Mouse (Mus musculus): ENCODE measurements around the gene Bcl2l10. TPM values are rescaled to one million over a fixed set of nuclear protein-coding genes. Genes with fewer than 3 reads are reported as not detected.

Bcl2l10 gene
- total and polyA plus RNA-seq, 2 experiments from 2014 or later = not detected

DNA sequence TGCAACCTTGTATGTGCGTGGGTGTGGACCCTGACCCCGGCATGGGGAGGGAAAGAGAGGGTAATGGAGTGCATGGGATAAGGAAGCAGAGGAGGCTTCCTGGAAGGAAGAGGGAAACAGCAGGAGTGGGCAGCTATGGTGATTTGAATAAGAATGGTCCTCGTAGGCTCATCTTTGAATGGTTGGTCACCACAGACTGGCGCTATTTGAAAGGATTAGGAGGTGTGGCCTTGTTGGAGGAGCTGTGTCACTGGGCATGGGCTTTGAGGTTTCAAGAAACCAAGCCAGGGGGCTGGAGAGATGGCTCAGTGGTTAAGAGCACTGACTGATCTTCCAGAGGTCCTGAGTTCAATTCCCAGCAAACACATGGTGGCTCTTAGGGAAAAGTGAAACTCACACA lies 17.6 kb downstream of the Bcl2l10 start:
- no peak overlapping the region for H3K4me3 ChIP-seq (ENCODE audit: low read depth, low read length)
- no peaks in the 10 kb centered on the region for H3K9me3 ChIP-seq (ENCODE audit: low read length)
- TF ChIP-seq CTCF (IDR thresholded peaks at IDR 0.05) = no peak
- H3K4me1 ChIP-seq (ENCODE audit: insufficient read depth, low read length) = no peaks in the 10 kb centered on the region
- no peaks in the 10 kb centered on the region for H3K36me3 ChIP-seq (ENCODE audit: insufficient read depth, low read length)
- no peak overlapping the region for H3K9ac ChIP-seq (replicated peaks; ENCODE audit: low read length, poor library complexity, severe bottlenecking)
- no peak overlapping the region for H3K4me2 ChIP-seq (ENCODE audit: low read depth, low read length, poor library complexity, severe bottlenecking)
- DNase-seq (ENCODE audit: low spot score) = no peak
- no peaks in the 10 kb centered on the region for H3K27me3 ChIP-seq (ENCODE audit: insufficient read depth, low read length)
- 56% methylated on average over 4 of the region's 4 CpGs for WGBS
- ATAC-seq (ENCODE audit: low FRiP score) = no peak
- no peak overlapping the region for H3K27ac ChIP-seq (ENCODE audit: low read depth, low read length)

DNA sequence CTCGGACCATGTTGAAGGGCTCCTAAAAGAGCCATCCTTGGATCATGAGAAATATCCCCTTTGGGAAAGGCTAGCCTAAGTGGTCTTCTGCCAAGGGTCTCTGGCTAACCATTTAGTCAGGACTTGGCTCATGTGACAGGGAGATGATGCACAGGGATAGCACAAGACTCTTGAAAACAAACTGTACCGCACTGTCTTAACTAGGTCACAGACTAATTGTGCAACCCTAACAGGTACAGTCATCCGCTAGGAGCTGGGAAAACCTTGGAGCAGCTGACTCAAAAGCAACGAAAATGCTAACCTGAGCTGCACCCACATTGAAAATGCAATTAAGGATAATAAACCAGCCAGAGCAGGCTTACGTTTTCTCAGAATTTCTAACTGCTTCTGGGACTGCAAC lies 18.6 kb downstream of the Bcl2l10 start:
- H3K4me2 ChIP-seq (ENCODE audit: low read depth, low read length, poor library complexity, severe bottlenecking) = no peak overlapping the region
- no peak for TF ChIP-seq CTCF (IDR thresholded peaks at IDR 0.05)
- no peaks in the 10 kb centered on the region for H3K36me3 ChIP-seq (ENCODE audit: insufficient read depth, low read length)
- H3K9me3 ChIP-seq (ENCODE audit: low read length) = no peaks in the 10 kb centered on the region
- 65% methylated on average over 5 of the region's 5 CpGs for WGBS
- no peak overlapping the region for H3K4me3 ChIP-seq (ENCODE audit: low read depth, low read length)
- H3K4me1 ChIP-seq (ENCODE audit: insufficient read depth, low read length) = no peaks in the 10 kb centered on the region
- no peaks in the 10 kb centered on the region for H3K27me3 ChIP-seq (ENCODE audit: insufficient read depth, low read length)
- peak; percentile 11 for DNase-seq (ENCODE audit: low spot score)
- peak; percentile 52 for ATAC-seq (ENCODE audit: low FRiP score)
- no peak overlapping the region for H3K9ac ChIP-seq (replicated peaks; ENCODE audit: low read length, poor library complexity, severe bottlenecking)
- no peak overlapping the region for H3K27ac ChIP-seq (ENCODE audit: low read depth, low read length)

DNA sequence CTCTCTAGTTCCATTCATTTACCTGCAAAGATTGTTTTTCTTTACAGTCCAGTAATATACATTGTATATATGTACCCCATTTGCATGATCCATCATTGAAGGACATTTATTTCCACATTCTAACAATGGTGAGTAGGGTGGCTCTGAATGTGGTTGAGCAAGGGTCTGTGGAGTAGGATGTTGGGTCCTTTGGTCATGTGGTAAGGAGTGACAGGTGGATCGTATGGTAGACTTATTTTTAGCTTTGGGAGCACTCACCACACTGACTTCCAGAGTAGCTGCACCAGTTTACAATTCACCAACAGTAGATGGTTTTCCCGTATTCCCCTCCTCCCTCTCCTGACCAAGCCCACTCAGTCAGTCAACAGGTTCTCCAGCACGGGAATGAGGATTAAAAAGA lies 21.2 kb downstream of the Bcl2l10 start:
- Histone ChIP-seq H3K36me3 (ENCODE audit: insufficient read depth, low read length) (no peaks in the 10 kb centered on the region), H3K9ac (replicated peaks; ENCODE audit: low read length, poor library complexity, severe bottlenecking) (no peak overlapping the region), H3K27ac (ENCODE audit: low read depth, low read length) (no peak overlapping the region), H3K4me3 (ENCODE audit: low read depth, low read length) (no peak overlapping the region), H3K27me3 (ENCODE audit: insufficient read depth, low read length) (no peaks in the 10 kb centered on the region), H3K4me2 (ENCODE audit: low read depth, low read length, poor library complexity, severe bottlenecking) (no peak overlapping the region), H3K4me1 (ENCODE audit: insufficient read depth, low read length) (no peaks in the 10 kb centered on the region), H3K9me3 (ENCODE audit: low read length) (no peaks in the 10 kb centered on the region)
- no peak for DNase-seq (ENCODE audit: low spot score)
- no peak for TF ChIP-seq CTCF (IDR thresholded peaks at IDR 0.05)
- WGBS = 85% methylated on average over 3 of the region's 3 CpGs
- no peak for ATAC-seq (ENCODE audit: low FRiP score)

DNA sequence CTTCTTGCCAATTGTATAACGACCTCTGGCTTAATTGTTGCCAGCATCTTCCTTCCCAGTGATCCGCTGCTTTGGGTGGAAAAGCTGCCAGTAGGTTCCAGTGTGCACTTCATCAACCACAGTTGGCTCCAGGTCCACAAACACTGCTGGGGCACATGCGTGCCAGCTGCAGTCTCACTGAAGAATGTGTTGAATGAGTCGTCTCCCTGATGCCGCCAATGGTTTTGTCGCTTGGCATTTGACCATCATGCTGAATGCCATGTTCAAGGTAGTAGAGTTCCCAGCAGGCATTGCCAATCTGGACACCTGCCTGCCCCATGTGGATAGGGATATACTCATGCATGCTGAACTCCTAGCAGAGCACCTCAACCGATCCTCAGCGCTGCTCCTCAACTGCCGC lies 28.0 kb downstream of the Bcl2l10 start:
- H3K9ac ChIP-seq (replicated peaks; ENCODE audit: low read length, poor library complexity, severe bottlenecking) = no peak overlapping the region
- H3K4me3 ChIP-seq (ENCODE audit: low read depth, low read length) = no peak overlapping the region
- H3K4me2 ChIP-seq (ENCODE audit: low read depth, low read length, poor library complexity, severe bottlenecking) = no peak overlapping the region
- no peaks in the 10 kb centered on the region for H3K27me3 ChIP-seq (ENCODE audit: insufficient read depth, low read length)
- ATAC-seq (ENCODE audit: low FRiP score) (no peak), DNase-seq (ENCODE audit: low spot score) (peak; percentile 48)
- 95% methylated on average over 9 of the region's 9 CpGs for WGBS
- H3K4me1 ChIP-seq (ENCODE audit: insufficient read depth, low read length) = no peaks in the 10 kb centered on the region
- H3K36me3 ChIP-seq (ENCODE audit: insufficient read depth, low read length) = no peaks in the 10 kb centered on the region
- H3K27ac ChIP-seq (ENCODE audit: low read depth, low read length) = no peak overlapping the region
- no peaks in the 10 kb centered on the region for H3K9me3 ChIP-seq (ENCODE audit: low read length)
- no peak for TF ChIP-seq CTCF (IDR thresholded peaks at IDR 0.05)

DNA sequence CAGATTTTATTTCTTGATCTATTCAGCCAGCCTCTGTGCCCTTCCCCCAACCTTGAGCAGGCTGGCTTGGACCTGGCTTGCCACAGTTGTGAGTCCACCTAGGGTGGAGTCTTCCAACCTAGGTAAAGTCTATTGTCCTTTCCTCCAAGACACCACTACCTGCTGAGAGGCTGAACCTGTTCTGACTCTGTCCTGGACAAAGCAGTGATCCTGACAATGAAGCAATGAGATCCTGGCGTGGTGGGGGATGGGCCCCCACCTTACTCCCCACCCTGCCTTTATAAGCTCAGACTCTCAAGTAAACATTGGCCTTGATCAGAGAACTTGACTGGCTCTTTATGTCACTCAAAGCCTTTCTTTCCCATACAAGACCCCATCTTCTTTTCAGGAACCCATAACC lies 28.9 kb downstream of the Bcl2l10 start:
- Histone ChIP-seq H3K9ac (replicated peaks; ENCODE audit: low read length, poor library complexity, severe bottlenecking) (no peak overlapping the region), H3K4me1 (ENCODE audit: insufficient read depth, low read length) (no peaks in the 10 kb centered on the region), H3K4me3 (ENCODE audit: low read depth, low read length) (no peak overlapping the region), H3K9me3 (ENCODE audit: low read length) (no peaks in the 10 kb centered on the region), H3K27ac (ENCODE audit: low read depth, low read length) (no peak overlapping the region), H3K4me2 (ENCODE audit: low read depth, low read length, poor library complexity, severe bottlenecking) (no peak overlapping the region), H3K36me3 (ENCODE audit: insufficient read depth, low read length) (no peaks in the 10 kb centered on the region), H3K27me3 (ENCODE audit: insufficient read depth, low read length) (no peaks in the 10 kb centered on the region)
- 63% methylated on average over 1 of the region's 1 CpGs for WGBS
- DNase-seq (ENCODE audit: low spot score) = no peak
- no peak for TF ChIP-seq CTCF (IDR thresholded peaks at IDR 0.05)
- ATAC-seq (ENCODE audit: low FRiP score) = no peak

DNA sequence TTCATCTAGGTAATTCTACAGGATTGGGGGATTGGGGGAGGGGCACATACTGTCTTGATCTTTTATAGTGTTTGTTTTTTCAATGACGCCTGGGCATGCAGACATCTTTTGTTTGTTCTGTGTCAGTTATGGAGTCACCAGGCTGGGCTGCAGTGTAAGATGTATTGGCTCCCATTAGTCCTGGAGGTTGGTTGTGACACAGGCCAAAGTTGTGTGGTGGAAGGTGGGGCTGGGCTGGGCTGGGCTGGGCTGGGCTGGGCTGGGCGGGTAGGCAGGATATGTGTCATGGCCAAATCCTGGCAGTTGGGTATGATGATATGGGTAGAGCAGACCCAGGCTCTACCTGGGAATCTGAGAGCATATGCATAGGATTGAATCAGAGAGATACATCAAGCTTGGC lies 31.2 kb downstream of the Bcl2l10 start:
- H3K36me3 ChIP-seq (ENCODE audit: insufficient read depth, low read length) = no peaks in the 10 kb centered on the region
- TF ChIP-seq CTCF (IDR thresholded peaks at IDR 0.05) = no peak
- H3K4me2 ChIP-seq (ENCODE audit: low read depth, low read length, poor library complexity, severe bottlenecking) = no peak overlapping the region
- H3K4me3 ChIP-seq (ENCODE audit: low read depth, low read length) = no peak overlapping the region
- WGBS = 90% methylated on average over 2 of the region's 2 CpGs
- no peak overlapping the region for H3K27ac ChIP-seq (ENCODE audit: low read depth, low read length)
- H3K9me3 ChIP-seq (ENCODE audit: low read length) = no peaks in the 10 kb centered on the region
- ATAC-seq (ENCODE audit: low FRiP score) (no peak), DNase-seq (ENCODE audit: low spot score) (no peak)
- no peaks in the 10 kb centered on the region for H3K27me3 ChIP-seq (ENCODE audit: insufficient read depth, low read length)
- no peaks in the 10 kb centered on the region for H3K4me1 ChIP-seq (ENCODE audit: insufficient read depth, low read length)
- H3K9ac ChIP-seq (replicated peaks; ENCODE audit: low read length, poor library complexity, severe bottlenecking) = no peak overlapping the region
